Mouse (Mus musculus) lung, adult 2 months (tissue): ENCODE data around the gene Gse1. TPM values are rescaled to one million over a fixed set of nuclear protein-coding genes. Genes with fewer than 3 reads are reported as not detected.

Source experiments
- DNase-seq: peaks from one replicate; pipeline ENCODE4 v3.0.0; 2022
- H3K4me1 ChIP-seq: fragments of 200-500 bp; 2 replicates; pipeline ENCODE4 v1.6.1; 2011; ENCODE audit warnings: low read length; ENCODE audit not compliant: control insufficient read depth, insufficient read depth
- H3K4me3 ChIP-seq: fragments of 200-500 bp; replicated peaks from 2 replicates; pipeline ENCODE3; 2011; ENCODE audit warnings: low read depth, mild to moderate bottlenecking, control low read depth, low read length; ENCODE audit errors: extremely low read depth
- CTCF ChIP-seq: fragments of 200-500 bp; IDR thresholded peaks from 2 replicates; pipeline ENCODE4 v1.5.1; 2011; ENCODE audit warnings: mild to moderate bottlenecking, low read length, control low read depth; ENCODE audit not compliant: insufficient read depth
- POLR2A ChIP-seq: fragments of 200-500 bp; IDR thresholded peaks from 2 replicates; pipeline ENCODE4 v1.6.1; 2011; ENCODE audit warnings: low read depth, mild to moderate bottlenecking, control low read depth, low read length, borderline replicate concordance; ENCODE audit errors: extremely low read depth
- WGBS: fragments of 180-500 bp; shearing (Covaris S2); methylation state at CpG from one replicate; pipeline ENCODE4 v1.1.7; 2018; 5-methylcytosine and 5-hydroxymethylcytosine counted together
- polyA plus RNA-seq: library from polyadenylated mRNA; depleted of rRNA; stranded (reverse); fragments of >200 nt; gene quantifications from 2 replicates; pipeline ENCODE4 v1.2.3, GENCODE M21; 2012

Gene Gse1
- polyA plus RNA-seq, 1 experiment = 35.6 TPM

DNA sequence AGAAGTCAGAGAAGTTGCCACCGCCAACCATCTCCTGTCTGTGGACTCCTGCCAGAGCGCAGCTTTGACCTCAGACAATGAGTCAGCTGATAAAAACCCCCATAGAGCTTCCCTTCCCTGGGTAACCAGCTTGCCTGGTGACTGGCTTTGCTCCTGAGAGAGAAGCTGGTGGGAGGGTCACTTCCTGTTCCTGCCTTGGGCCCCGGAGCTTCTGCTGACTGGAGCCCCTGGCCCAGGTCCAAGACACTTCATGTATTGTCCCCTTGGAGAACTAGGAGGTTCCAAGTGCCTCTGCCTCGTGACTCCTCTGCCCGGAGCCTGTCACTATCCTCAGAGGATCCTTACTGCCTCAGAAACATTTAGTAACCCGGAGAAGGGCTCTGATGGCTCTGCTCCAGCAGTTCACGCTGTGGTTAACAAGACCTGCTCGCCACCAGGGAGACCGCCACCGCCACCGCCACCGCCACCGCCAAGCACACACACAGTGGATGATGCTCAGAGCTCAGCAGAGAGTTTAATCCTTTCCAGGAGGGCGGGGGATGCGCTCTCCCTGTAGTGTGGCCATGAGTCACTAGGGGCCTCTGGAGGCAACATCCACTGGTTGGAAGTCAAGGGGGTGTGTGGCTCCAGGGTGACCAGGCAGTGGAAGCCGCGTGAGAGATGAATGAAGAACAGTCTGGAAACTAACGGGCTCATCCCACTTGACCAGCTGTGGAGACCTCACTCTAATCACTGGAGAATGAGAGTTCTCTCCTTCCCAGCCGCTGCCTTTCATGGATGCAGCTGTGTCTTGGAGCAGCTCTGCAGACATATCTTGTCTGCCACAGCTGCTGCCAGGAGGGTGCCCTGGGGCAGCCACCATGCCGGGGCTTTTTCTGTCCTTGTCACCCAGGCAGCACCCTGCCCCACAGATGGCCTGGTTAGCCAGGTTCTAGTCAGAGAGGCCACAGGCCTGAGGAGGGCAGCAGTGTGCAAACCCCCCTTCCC, 335.9 kb downstream of the Gse1 start:
- WGBS = 14% methylated on average over 20 of the region's 20 CpGs
- Histone ChIP-seq H3K4me3 (no peak overlapping the region), H3K4me1 (peaks cover 19% of the 10 kb centered on the region)
- peak; percentile 80 for DNase-seq
- no peak for TF ChIP-seq POLR2A
- no peak for TF ChIP-seq CTCF

DNA sequence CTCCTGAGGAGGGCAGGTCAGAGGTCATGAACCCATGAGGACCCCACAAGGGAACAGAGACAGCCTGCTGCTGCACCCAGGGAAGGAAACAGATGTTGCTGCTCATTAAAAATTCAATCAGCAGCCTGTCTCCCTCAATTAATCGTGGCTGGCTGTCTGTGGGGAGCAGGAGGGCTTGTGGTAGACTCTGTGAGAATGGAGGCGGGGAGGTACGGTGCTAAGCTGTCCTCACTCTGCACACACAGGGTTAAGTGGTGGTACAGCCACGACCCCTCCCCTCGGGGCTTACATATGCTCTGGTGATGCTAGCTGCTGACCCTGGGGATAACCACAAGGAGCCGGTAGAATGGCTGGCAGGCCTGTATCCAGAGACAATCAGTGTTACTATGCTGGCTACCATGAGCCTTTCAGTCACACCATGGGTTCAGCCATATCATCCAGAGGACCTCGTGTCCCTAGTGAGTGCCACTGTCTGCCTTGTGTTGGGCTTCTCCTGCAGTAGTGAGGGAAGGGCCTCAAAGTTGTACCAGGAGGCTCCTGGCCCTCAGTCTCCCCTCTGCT, 337.0 kb downstream of the Gse1 start:
- no peak for TF ChIP-seq CTCF
- no peak for TF ChIP-seq POLR2A
- WGBS = 67% methylated on average over 7 of the region's 7 CpGs
- DNase-seq = no peak
- peaks cover 19% of the 10 kb centered on the region for H3K4me1 ChIP-seq
- H3K4me3 ChIP-seq = no peak overlapping the region

DNA sequence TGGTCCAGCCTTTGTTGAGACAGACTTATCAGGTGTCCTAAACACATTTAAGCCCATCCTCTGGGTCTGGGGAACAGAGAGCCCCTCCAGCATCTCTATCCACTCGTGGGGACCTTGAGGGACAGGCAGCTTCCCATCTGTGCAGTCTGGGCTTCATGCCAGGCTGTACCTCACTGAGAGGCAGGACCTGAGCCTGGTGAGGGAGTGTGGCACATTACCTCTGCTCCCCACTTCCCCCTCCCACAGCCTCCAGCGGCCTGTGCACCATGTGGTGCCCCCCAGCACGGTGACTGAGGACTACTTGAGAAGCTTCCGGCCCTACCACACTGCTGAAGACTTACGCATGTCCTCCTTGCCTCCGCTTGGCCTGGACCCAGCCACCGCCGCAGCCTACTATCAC, 338.4 kb downstream of the Gse1 start:
- no peak overlapping the region for H3K4me3 ChIP-seq
- TF ChIP-seq POLR2A = no peak
- no peak for TF ChIP-seq CTCF
- 82% methylated on average over 8 of the region's 8 CpGs for WGBS
- peaks cover 19% of the 10 kb centered on the region for H3K4me1 ChIP-seq
- no peak for DNase-seq

DNA sequence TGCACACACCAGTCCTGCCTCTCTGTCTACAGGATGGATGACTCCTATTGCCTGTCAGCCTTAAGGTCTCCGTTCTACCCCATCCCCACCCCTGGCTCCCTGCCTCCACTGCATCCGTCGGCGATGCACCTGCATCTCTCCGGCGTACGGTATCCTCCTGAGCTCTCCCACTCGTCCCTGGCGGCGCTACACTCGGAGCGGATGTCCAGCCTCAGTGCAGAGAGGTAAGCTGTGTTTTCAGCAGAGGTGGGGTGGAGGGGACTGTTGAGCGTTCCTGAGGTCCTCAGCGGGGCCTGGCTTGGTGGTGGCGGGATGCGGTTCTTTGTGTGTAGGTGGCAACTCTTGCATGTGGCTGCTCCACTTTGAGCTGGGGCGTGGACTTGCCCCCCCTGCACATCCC, 339.5 kb downstream of the Gse1 start:
- DNase-seq = no peak
- WGBS = 98% methylated on average over 17 of the region's 17 CpGs
- no peak for TF ChIP-seq CTCF
- TF ChIP-seq POLR2A = no peak
- peaks cover 15% of the 10 kb centered on the region for H3K4me1 ChIP-seq
- no peak overlapping the region for H3K4me3 ChIP-seq

DNA sequence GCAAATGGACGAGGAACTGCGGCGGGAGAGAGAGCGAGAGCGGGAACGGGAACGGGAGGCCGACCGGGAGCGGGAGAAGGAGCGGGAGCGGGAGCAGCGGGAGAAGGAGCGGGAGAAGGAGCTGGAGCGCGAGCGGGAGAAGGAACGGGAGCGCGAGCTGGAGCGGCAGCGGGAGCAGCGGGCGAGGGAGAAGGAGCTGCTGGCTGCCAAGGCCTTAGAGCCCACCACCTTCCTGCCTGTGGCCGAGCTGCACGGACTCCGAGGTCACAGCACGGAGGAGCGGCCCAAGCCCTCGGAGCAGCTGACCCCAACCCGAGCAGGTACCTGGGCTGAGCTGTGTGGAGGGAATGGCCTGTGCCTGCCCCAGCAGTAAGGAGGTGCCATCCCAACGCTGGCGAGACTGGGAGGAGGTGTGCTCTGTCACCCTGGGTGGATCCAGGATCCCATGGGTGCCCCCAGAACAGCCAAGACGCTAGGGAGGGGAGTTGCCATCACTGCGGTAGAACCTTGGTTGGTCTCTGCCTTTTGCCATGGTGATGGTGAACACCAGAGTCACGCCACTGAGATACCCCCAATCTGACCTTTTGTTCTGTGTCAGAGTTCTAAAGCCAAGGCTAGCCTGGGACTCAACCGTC, 340.0 kb downstream of the Gse1 start:
- WGBS = 95% methylated on average over 37 of the region's 37 CpGs
- Histone ChIP-seq H3K4me1 (peaks cover 9% of the 10 kb centered on the region), H3K4me3 (no peak overlapping the region)
- no peak for DNase-seq
- no peak for TF ChIP-seq POLR2A
- TF ChIP-seq CTCF = no peak

DNA sequence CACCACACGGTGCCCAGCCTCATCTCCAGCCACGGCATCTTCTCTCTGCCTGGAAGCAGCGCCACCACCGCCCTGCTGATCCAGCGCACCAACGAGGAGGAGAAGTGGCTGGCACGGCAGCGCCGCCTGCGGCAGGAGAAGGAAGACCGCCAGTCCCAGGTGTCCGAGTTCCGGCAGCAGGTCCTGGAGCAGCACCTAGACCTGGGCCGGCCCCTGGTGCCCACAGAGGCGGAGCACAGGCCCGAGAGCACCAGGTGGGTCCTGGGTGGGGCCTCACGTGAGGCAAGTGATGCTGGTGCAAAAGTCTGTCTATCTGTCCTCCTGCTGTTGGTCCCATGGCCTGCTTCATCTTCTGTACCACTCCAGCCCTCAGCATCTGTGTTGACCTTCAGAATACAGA, 340.9 kb downstream of the Gse1 start:
- no peak for DNase-seq
- H3K4me3 ChIP-seq = no peak overlapping the region
- no peak for TF ChIP-seq CTCF
- no peak for TF ChIP-seq POLR2A
- H3K4me1 ChIP-seq = peaks cover 4% of the 10 kb centered on the region; the same call in 1 of the 2 replicates
- WGBS = 92% methylated on average over 17 of the region's 17 CpGs

DNA sequence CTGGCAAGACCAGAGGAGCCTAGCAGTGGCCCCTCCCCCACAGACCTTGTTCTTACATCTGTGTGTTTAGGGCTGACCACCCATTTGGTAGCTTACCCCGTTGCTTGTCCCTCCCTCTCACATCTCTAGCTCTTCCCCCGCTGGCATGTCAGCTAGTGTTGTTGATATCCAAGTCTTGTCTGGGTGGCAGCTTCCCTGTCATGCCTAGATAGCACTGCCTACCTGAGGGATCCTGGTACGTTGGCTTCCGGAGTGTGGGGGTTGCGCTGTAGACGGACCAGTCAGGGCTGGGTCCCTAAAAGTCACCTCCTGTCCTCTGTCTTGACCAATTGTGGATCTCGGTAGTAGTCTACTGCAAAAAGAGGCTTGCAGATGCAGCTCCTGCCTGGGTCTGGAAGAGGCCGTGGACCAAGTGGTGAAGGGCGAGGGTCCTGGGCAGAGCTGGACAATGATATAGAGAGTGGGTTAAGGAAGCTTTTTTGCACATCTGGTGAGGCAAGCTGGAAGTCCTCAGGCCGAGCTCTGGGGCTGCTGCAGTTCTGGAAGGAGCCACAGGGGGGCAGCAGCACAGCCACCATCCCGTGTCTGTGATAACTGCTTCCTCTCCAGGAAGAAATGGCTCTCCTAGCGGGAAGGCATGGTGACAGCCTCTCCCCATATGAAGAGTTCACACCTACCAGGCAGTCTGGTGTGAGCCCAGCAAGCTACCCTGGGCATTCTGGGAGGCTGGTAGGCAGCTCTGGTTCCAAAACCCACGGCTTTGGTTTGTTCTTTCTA, 341.9 kb downstream of the Gse1 start:
- H3K4me1 ChIP-seq = no peaks in the 10 kb centered on the region
- TF ChIP-seq POLR2A = no peak
- peak; percentile 81 for TF ChIP-seq CTCF
- WGBS = 55% methylated on average over 13 of the region's 13 CpGs
- H3K4me3 ChIP-seq = no peak overlapping the region
- peak; percentile 79 for DNase-seq

DNA sequence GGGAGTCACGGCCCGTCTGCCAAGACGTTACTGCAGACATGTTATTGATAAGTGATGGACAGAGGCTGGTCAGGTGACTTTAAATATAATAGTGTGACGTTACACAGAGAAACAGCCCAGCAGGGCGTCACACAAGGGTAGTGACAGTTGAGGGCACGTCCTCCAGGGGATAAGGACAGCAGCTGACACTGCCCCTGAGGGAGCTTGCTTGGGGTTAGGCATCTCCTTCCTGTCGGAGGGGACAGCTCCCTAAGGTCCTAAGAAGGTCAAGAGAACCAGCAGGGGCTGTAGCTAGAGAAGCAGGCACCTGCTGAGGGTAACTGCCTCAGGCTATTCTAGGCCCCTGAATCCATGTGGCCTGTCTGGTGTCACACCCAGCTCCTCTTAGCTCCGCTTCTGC, 343.3 kb downstream of the Gse1 start:
- no peak for DNase-seq
- WGBS = 95% methylated on average over 8 of the region's 8 CpGs
- Histone ChIP-seq H3K4me3 (no peak overlapping the region), H3K4me1 (no peaks in the 10 kb centered on the region)
- TF ChIP-seq POLR2A (no peak), CTCF (no peak)

DNA sequence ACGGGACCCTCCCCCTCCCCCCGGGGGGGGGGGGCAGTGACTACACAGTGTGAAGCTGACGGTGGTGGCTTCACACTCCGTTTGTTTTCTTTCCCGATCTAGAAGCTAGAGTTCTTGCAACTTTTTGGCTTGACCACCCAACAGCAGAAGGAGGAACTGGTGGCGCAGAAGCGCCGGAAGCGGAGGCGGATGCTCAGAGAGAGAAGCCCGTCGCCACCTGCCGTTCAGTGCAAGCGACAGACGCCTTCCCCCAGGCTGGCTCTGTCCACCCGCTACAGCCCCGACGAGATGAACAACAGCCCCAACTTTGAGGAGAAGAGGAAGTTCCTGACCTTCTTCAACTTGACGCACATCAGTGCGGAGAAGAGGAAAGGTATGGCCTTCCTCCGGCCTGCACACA, 344.3 kb downstream of the Gse1 start:
- WGBS = 78% methylated on average over 21 of the region's 21 CpGs
- no peak for TF ChIP-seq POLR2A
- TF ChIP-seq CTCF = no peak
- Histone ChIP-seq H3K4me3 (no peak overlapping the region), H3K4me1 (no peaks in the 10 kb centered on the region)
- no peak for DNase-seq
